Mouse (Mus musculus) intestine, embryonic 14.5 days (tissue): ENCODE measurements around the gene Tbl1xr1. TPM values are rescaled to one million over a fixed set of nuclear protein-coding genes. Genes with fewer than 3 reads are reported as not detected.

ENCODE experiments used
- ATAC-seq: fragments of 200-750 bp; cut with Nextera tagmentation; replicated peaks from 2 replicates; pipeline ENCODE4 v1.8.0; 2017; ENCODE audit warnings: low read depth, moderate number of reproducible peaks, moderate TSS enrichment, moderate library complexity; ENCODE audit not compliant: low FRiP score, low TSS enrichment
- DNase-seq: peaks from one replicate; pipeline ENCODE4 v3.0.0-alpha.2; 2018; ENCODE audit warnings: low spot score
- H3K27ac ChIP-seq: fragments of 300-500 bp; sonication (generic); 2 replicates; pipeline ENCODE4 v1.5.1; 2014; ENCODE audit warnings: low read depth, mild to moderate bottlenecking, control low read depth
- H3K27me3 ChIP-seq: fragments of 300-500 bp; sonication (generic); replicated peaks from 2 replicates; pipeline ENCODE4 v1.6.1; 2014; ENCODE audit warnings: low read length, control low read depth; ENCODE audit not compliant: control insufficient read depth, insufficient read depth
- H3K36me3 ChIP-seq: fragments of 300-500 bp; sonication (generic); 2 replicates; pipeline ENCODE4 v1.6.1; 2014; ENCODE audit warnings: low read length, control low read depth; ENCODE audit not compliant: control insufficient read depth, insufficient read depth
- H3K4me1 ChIP-seq: fragments of 300-500 bp; sonication (generic); replicated peaks from 2 replicates; pipeline ENCODE4 v1.6.1; 2014; ENCODE audit warnings: low read length, control low read depth, mixed read lengths; ENCODE audit not compliant: control insufficient read depth, insufficient read depth
- H3K4me2 ChIP-seq: fragments of 300-500 bp; sonication (generic); 2 replicates; pipeline ENCODE4 v1.6.1; 2014; ENCODE audit warnings: low read length
- H3K4me3 ChIP-seq: fragments of 300-500 bp; sonication (generic); 2 replicates; pipeline ENCODE4 v1.5.1; 2014; ENCODE audit warnings: low read depth, low read length, control low read depth, mixed read lengths
- H3K9ac ChIP-seq: fragments of 300-500 bp; sonication (generic); 2 replicates; pipeline ENCODE4 v1.6.1; 2014; ENCODE audit warnings: mild to moderate bottlenecking, low read length
- H3K9me3 ChIP-seq: fragments of 300-500 bp; sonication (generic); 2 replicates; pipeline ENCODE4 v1.6.1; 2016; ENCODE audit warnings: low read length, control low read depth; ENCODE audit not compliant: control insufficient read depth
- WGBS: fragments of 180-500 bp; shearing (Covaris S2); extraction: QIAGEN DNeasy Blood & Tissue Kit; methylation state at CpG from one replicate; pipeline ENCODE4 v1.1.7; 2014; 5-methylcytosine and 5-hydroxymethylcytosine counted together
- polyA plus RNA-seq: library from polyadenylated mRNA; unstranded; fragments of >200 nt; fragmentation: Nextera tagmentation; extraction: Ambion mirVana; gene quantifications from 2 replicates; pipeline ENCODE4 v1.2.1, GENCODE M21; 2014

The Tbl1xr1 gene
- polyA plus RNA-seq, 1 experiment from 2014 or later, result 23.9 TPM

- Histone ChIP-seq H3K4me3 (no peak overlapping the region), H3K4me2 (no peak overlapping the region), H3K27ac (no peak overlapping the region), H3K9me3 (no peaks in the 10 kb centered on the region), H3K36me3 (no peaks in the 10 kb centered on the region), H3K4me1 (no peaks in the 10 kb centered on the region), H3K27me3 (no peaks in the 10 kb centered on the region), H3K9ac (no peak overlapping the region)
- DNase-seq (no peak), ATAC-seq (no peak)
- WGBS, result 84% methylated on average over 5 of the region's 5 CpGs
These were observed 7.8 kb upstream of the Tbl1xr1 start for GRCm38 (mm10) chr3:22068621-22069020.

DNA sequence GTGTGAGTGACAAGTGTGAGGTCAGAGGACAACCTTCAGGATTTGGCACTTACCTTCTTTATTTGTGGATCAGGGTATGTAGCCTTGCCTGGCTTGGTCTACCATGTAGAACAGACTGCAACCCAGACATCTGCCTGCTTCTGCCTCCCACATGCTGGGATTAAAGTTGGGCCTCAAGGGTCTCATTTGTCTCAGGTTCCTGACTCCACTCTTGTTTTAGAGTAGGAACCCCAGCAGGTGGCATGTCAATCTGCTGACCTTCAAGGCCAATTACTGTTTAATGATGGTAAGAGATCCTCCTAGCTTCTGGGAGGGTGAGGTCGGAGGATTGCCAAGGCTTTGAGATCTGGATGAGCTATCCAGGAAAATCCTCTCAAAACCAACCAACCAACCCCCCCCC is 2.5 kb upstream of the Tbl1xr1 start:
- no peak overlapping the region for H3K4me3 ChIP-seq
- WGBS, result 94% methylated on average over 1 of the region's 1 CpGs

GRCm38 (mm10) chr3:22074591-22075294 is 1.7 kb upstream of the Tbl1xr1 start:
- Histone ChIP-seq H3K36me3 (no peaks in the 10 kb centered on the region), H3K4me2 (peak overlapping the region; percentile 74), H3K27me3 (no peaks in the 10 kb centered on the region), H3K4me1 (peaks cover 23% of the 10 kb centered on the region), H3K4me3 (peak overlapping the region; percentile 59), H3K9ac (no peak overlapping the region), H3K27ac (no peak overlapping the region), H3K9me3 (no peaks in the 10 kb centered on the region)
- DNase-seq (peak; percentile 59), ATAC-seq (no peak)
- 35% methylated on average over 11 of the region's 11 CpGs for WGBS

More for the DNA sequence above, 2.5 kb upstream of the Tbl1xr1 start:
- Histone ChIP-seq H3K9me3 (no peaks in the 10 kb centered on the region), H3K4me2 (no peak overlapping the region), H3K4me1 (peaks cover 20% of the 10 kb centered on the region), H3K27me3 (no peaks in the 10 kb centered on the region), H3K27ac (no peak overlapping the region), H3K36me3 (no peaks in the 10 kb centered on the region), H3K9ac (no peak overlapping the region)
- DNase-seq (no peak), ATAC-seq (no peak)

DNA sequence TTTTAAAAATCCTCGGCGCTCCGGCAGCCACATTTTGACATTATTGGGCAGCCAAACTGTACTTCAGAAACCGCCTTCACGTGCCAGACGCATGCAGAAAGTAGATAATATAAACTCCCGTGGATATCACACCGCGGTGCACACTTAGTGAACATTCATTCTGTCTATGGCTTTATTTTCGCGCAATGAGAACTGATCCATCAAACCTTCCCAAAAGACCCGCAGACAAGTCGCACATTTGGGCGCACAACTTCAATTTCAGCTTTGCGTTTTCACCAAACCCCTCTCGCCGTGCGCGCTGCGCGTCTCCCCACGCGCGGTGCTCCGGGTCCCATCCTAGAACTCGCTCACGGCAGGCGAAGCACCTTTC is 950 bp upstream of the Tbl1xr1 start:
- Histone ChIP-seq H3K27me3 (no peaks in the 10 kb centered on the region), H3K36me3 (no peaks in the 10 kb centered on the region), H3K9ac (peak overlapping the region; percentile 80), H3K27ac (peak overlapping the region; percentile 90), H3K9me3 (no peaks in the 10 kb centered on the region), H3K4me2 (peak overlapping the region; percentile 74), H3K4me3 (peak overlapping the region; percentile 59), H3K4me1 (peaks cover 23% of the 10 kb centered on the region)
- WGBS, result 1% methylated on average over 28 of the region's 28 CpGs
- ATAC-seq (no peak), DNase-seq (no peak)

DNA sequence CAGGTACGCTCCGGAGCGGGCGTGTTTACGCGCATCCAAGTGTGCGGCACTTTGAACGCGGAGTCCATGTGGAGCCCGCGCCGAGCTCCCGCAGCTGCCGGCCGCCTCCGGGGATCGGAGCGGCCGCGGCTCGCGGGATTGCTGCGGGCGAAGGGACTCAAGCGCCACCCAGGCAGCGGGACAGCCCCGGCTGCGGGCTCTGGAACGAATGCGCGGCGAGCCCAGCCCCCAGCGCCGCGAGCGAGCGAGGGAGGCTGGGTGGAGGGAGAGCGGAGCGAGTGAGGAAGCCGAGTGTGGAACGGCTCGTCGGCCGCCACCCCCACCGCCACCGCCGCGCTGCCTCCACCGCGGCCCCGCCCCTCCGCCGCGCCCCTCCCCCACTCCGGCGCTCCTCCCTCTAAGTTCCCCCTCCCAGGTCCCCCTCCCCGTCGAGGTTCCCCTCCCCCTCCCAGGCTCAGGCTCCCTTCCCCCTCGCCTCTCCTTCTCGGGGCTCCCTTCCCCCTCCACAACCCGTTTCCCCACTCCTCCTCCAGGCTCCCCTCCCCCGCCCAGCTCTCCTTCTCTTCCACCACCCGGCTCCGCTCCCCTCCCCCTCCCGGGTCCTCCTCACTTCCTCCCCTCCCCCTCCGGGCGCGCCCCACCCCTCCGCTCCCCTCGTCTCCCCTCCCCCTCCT is 428 bp upstream of the Tbl1xr1 start:
- 2% methylated on average over 47 of the region's 70 CpGs for WGBS

DNA sequence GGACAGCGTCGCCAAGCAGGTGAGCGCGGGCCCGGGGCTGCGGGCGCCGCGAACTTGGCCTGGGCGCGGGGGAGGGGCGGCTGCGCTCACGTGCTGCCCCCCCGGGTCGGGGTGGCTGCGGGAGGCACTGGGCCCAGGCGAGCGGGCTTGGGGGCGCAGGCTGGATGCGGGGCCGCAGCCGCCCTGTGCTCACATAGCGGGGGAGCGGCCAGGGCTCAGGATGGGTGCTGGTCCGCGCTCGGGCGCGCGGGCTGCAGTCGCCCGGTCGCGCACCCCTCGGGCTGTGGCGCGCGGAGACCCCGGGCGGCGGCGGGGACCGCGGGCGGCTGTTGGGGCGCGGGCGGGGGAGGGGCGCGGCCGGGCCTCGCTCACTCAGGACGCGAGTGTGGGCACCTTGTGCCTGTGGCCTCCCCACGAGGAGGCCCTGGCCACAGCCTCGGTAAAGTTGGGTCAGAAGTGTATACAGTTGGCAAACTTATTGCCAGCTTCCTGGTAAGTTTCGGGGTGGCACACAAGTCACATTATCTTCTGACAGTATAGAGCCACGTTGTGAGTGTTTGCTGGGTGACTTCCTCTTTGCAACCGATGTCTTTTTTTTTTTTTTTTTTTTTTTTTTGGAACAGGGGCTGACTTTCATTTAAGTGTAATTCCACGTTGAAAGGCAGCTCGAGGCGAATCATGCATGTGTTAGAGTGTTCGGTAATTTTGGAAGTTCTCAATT is 644 bp downstream of the Tbl1xr1 start:
- ATAC-seq, result peak; percentile 74
- Histone ChIP-seq H3K36me3 (no peaks in the 10 kb centered on the region), H3K4me3 (peak overlapping the region; percentile 59), H3K27ac (peak overlapping the region; percentile 99), H3K9me3 (no peaks in the 10 kb centered on the region), H3K9ac (peak overlapping the region; percentile 80), H3K4me1 (peaks cover 23% of the 10 kb centered on the region), H3K4me2 (peak overlapping the region; percentile 76), H3K27me3 (no peaks in the 10 kb centered on the region)
- DNase-seq, result peak; percentile 81
- WGBS, result under 1% methylated on average over 61 of the region's 64 CpGs

More for the DNA sequence above, 428 bp upstream of the Tbl1xr1 start:
- DNase-seq (peak; percentile 95), ATAC-seq (peak; percentile 78)
- H3K9me3 ChIP-seq, result no peaks in the 10 kb centered on the region
- peaks cover 23% of the 10 kb centered on the region for H3K4me1 ChIP-seq
- H3K4me3 ChIP-seq, result peak overlapping the region; percentile 59
- H3K27ac ChIP-seq, result peak overlapping the region; percentile 99
- H3K9ac ChIP-seq, result peak overlapping the region; percentile 80
- H3K4me2 ChIP-seq, result peak overlapping the region; percentile 74
- no peaks in the 10 kb centered on the region for H3K27me3 ChIP-seq
- no peaks in the 10 kb centered on the region for H3K36me3 ChIP-seq

DNA sequence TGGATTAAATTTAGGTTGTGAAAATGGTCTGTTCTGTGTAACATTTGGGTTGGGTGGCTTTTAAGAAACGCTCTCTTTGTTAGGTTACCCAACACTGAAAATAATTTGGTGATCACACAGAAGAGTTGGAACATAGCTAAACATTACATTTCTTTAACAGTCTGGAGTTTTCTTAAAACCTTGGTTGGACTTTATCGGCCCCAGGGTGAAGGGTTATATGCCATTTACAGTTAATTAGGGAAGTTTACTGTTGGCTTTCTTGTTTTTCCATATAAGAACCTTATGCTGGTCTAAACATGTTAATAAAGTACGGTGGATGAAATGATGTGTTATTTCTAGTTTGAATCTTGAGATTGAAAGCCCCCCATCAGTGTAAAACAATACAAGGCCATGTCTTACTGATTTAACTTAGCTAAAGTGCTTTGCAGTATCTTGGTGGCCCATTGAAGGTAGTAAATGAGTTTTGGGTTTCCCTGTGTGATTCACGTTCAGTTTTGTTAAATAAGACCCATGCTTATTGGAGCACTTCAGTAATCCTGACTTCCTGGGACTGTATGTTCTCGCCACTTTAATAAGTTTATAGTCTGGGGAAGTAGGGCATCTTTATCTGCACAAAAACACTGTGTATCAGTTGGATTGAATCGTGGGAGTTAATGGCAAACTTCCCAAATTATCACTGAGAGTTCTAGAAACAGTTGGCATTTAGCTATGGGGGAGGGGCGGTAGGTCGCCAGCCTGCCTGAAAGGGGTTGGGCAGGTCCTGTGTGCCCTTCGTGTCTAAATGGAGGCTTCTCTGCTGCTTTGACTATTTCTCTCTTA is 1.4 kb downstream of the Tbl1xr1 start:
- DNase-seq (no peak), ATAC-seq (no peak)
- peak overlapping the region; percentile 99 for H3K27ac ChIP-seq
- peak overlapping the region; percentile 59 for H3K4me3 ChIP-seq
- 10% methylated on average over 9 of the region's 9 CpGs for WGBS
- H3K9ac ChIP-seq, result peak overlapping the region; percentile 80
- H3K9me3 ChIP-seq, result no peaks in the 10 kb centered on the region
- no peaks in the 10 kb centered on the region for H3K36me3 ChIP-seq
- peaks cover 23% of the 10 kb centered on the region for H3K4me1 ChIP-seq
- no peaks in the 10 kb centered on the region for H3K27me3 ChIP-seq
- H3K4me2 ChIP-seq, result peak overlapping the region; percentile 76

GRCm38 (mm10) chr3:22078529-22078928 is 2.1 kb downstream of the Tbl1xr1 start:
- Histone ChIP-seq H3K4me2 (peak overlapping the region; percentile 76), H3K27ac (no peak overlapping the region), H3K9ac (peak overlapping the region; percentile 80; the same call in 1 of the 2 replicates), H3K27me3 (no peaks in the 10 kb centered on the region), H3K4me3 (peak overlapping the region; percentile 59), H3K4me1 (peaks cover 23% of the 10 kb centered on the region), H3K9me3 (no peaks in the 10 kb centered on the region), H3K36me3 (no peaks in the 10 kb centered on the region)
- WGBS, result 53% methylated on average over 3 of the region's 3 CpGs
- ATAC-seq, result no peak
- no peak for DNase-seq
